Mouse (Mus musculus) small intestine, adult 2 months (tissue): Measurements from ENCODE around the gene Zfhx3.

ENCODE experiments used
- CTCF ChIP-seq: fragments of 200-500 bp; IDR thresholded peaks from 2 replicates; pipeline ENCODE4 v1.5.1; 2012; ENCODE audit warnings: low read depth, mild to moderate bottlenecking, control low read depth, inconsistent platforms, low read length, moderate library complexity, mixed read lengths; ENCODE audit not compliant: insufficient replicate concordance, insufficient read length; ENCODE audit errors: extremely low read depth
- POLR2A ChIP-seq: fragments of 200-500 bp; IDR thresholded peaks from 2 replicates; pipeline ENCODE4 v1.6.1; 2012; ENCODE audit warnings: low read depth, mild to moderate bottlenecking, control low read depth, inconsistent platforms, low read length, moderate library complexity

DNA sequence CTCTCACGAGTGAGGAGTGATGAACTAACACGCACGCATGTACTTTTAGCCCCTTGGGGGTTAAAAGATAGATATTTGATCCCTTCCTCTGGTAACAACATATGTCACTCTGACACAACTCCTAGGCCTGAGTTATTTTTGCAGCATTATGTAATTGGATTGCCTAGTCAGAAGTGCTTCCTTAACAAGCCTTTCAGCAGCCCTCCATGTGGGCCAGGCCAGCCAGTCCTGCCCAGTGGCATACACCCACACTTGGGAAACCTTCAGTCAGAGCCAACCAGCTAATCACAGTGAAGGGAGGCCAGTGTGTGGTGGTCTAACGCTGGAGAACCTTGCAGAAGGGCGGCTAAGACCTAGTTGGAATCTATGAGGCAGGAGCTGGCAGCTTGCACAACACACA, 751.4 kb downstream of the Zfhx3 start:
- TF ChIP-seq CTCF (no peak), POLR2A (no peak)
